Mouse (Mus musculus): ENCODE data around the gene Ccna1. TPM values are rescaled to one million over a fixed set of nuclear protein-coding genes. Genes with fewer than 3 reads are reported as not detected.

The Ccna1 gene
- polyA plus RNA-seq (2015; fragmentation: Nextera tagmentation; extraction: Ambion mirVana), result 0.56 and 0.66 TPM in 2 replicates

DNA sequence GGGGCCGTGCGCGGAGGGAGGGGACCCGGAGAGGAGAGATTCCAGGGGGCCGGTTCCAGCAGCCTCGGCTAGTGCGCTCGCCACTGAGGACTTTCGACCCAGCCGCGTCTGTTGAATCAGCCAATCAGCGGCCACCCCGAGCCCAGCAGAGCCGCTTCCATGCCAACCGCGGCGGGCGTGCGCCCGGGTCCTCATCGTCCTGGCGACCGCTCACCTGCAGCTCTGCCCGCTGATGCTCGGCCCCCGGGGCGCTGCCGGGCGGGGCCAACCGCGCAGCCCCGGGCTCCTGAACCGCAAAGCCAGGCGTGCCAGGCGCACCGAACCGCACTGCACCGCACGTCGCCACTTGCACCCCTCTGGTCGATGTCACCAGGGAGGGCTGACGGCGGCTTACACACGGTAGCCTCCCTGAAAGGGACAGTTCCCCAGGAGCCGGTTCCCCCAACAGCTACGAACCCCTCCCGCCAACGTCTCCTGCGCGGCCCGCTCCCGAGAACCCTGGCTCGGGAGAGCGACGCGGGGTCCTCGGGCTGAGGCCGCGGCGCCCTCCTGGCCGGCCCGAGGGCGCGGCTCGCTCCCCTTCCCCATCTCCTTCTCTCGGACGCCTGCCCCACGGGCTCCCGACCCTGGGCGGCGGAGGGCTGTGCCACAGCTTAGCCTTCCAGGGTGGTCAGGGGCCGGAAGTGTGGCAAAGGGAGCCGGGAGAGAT, at the start of gene Ccna1:
TSS of gene Ccna1 (minus strand) at position 464 of the 709 bp plus-strand sequence.
- WGBS, result under 1% methylated on average over 73 of the region's 73 CpGs
- H3K9ac ChIP-seq, result peak within 1 kb of the TSS; percentile 76
- peak within 1 kb of the TSS; percentile 67 for H3K4me3 ChIP-seq
- no peak within 1 kb of the TSS for H3K27ac ChIP-seq (replicated peaks)
- H3K36me3 ChIP-seq, result no peaks in the 10 kb centered on the region
- H3K9me3 ChIP-seq, result no peaks in the 10 kb centered on the region
- peak within 1 kb of the TSS; percentile 98 for H3K4me2 ChIP-seq
- peak; percentile 94 for ATAC-seq (ENCODE audit: low read depth)
- peaks cover 15% of the 10 kb centered on the region for H3K4me1 ChIP-seq (replicated peaks)
- H3K27me3 ChIP-seq, result peaks cover 40% of the 10 kb centered on the region

DNA sequence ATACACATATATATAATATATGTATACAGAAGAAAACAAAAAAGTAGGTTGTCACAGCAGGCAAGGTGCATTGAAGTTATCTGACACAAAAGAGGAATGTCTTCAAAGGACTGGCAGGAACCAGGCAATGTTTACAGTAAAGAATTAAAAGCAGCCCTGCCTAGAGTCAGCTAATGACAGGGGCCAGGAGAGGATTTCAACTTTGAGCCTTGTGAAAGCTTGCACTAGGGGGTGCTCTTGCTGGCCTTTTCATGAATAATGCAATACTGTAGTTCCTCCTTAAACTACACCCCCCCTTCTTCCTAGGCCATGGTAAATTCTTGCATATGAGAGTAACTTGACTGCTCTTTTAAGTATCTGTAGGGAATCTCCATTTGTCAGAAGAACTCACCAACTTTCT, 45.8 kb upstream of the Ccna1 start:
- Histone ChIP-seq H3K4me3 (no peak overlapping the region), H3K4me2 (no peak overlapping the region), H3K27me3 (no peaks in the 10 kb centered on the region), H3K27ac (replicated peaks) (no peak overlapping the region), H3K9me3 (no peaks in the 10 kb centered on the region), H3K4me1 (replicated peaks) (peaks cover 25% of the 10 kb centered on the region), H3K36me3 (no peaks in the 10 kb centered on the region), H3K9ac (no peak overlapping the region)
- no peak for ATAC-seq (ENCODE audit: low read depth)

DNA sequence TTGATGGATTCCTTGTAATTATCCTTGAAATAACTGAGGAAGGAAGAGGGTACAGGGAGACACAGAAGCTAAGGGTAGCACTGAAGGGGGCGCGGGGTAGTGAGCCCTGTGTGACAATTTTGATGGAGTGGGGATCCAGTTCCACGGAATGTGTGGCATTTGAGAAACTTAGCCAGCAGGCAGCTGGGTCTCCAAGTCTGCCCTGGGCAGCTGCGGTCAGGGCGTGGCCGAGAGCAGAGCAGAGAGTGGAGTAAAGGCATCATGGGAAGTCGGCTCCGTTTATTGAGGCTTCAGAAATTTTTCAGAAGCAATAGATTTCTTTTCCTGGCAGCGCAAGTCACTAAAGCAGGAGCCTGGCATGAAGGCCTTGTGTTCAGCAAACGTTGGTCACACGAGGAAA, 43.7 kb upstream of the Ccna1 start:
- WGBS, result 78% methylated on average over 11 of the region's 11 CpGs
- H3K4me2 ChIP-seq, result no peak overlapping the region

DNA sequence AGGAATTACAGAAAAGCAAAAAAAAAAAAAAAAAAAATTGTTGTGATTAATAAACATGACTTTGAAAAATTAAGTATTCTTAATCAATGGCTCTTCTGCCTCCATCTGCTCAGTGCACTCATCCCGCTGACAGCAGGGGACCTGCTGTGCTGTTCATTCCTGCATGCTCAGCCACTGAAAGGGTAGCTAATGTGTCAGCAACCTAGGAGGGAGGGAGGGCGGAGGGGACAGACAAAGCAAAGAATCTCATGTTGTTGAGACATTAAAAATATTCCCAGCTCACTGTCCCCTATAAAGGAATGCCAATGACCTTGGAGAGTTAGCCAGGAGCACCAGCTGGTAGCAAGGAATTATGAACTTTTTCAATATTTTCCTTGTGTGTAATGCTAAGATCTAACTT, 42.7 kb upstream of the Ccna1 start:
- 0 out of 2 replicates have a peak overlapping the region, but pooled peaks have one; percentile 38 for H3K27ac ChIP-seq (replicated peaks)
- H3K9ac ChIP-seq, result no peak overlapping the region
- WGBS, result 6% methylated on average over 2 of the region's 2 CpGs
- H3K36me3 ChIP-seq, result no peaks in the 10 kb centered on the region
- no peak overlapping the region for H3K4me2 ChIP-seq
- no peak overlapping the region for H3K4me3 ChIP-seq
- no peaks in the 10 kb centered on the region for H3K27me3 ChIP-seq
- no peaks in the 10 kb centered on the region for H3K9me3 ChIP-seq
- peaks cover 27% of the 10 kb centered on the region for H3K4me1 ChIP-seq (replicated peaks)
- ATAC-seq (ENCODE audit: low read depth), result peak; percentile 86

More for the DNA sequence above, 43.7 kb upstream of the Ccna1 start:
- Histone ChIP-seq H3K27ac (replicated peaks) (0 out of 2 replicates have a peak overlapping the region, but pooled peaks have one; percentile 18), H3K9ac (no peak overlapping the region), H3K36me3 (no peaks in the 10 kb centered on the region), H3K4me1 (replicated peaks) (peaks cover 27% of the 10 kb centered on the region), H3K4me3 (no peak overlapping the region), H3K27me3 (no peaks in the 10 kb centered on the region), H3K9me3 (no peaks in the 10 kb centered on the region)
- no peak for ATAC-seq (ENCODE audit: low read depth)

DNA sequence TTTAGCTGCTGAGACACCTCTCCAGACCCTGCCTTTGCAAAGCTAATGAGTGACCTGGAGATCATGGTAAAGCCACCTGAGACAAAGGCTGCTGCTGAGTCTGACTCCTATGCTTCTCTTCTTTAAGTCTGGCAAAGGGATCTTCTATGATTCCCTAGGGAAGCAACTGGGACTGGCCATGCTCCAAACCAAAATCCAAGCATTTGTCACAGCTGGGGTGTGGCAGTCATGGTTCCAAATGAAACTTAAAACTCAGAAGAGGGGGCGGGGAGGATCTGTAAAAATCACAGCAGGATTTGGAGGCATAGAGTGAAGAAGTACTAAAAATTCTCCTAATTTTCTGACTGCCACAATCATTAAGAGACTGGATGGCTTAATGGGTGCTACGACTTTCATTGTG, 41.9 kb upstream of the Ccna1 start:
- H3K4me3 ChIP-seq, result no peak overlapping the region
- H3K9me3 ChIP-seq, result no peaks in the 10 kb centered on the region
- no peaks in the 10 kb centered on the region for H3K27me3 ChIP-seq
- H3K27ac ChIP-seq (replicated peaks), result peak overlapping the region; percentile 64
- no peak overlapping the region for H3K4me2 ChIP-seq
- no peaks in the 10 kb centered on the region for H3K36me3 ChIP-seq
- peaks cover 27% of the 10 kb centered on the region for H3K4me1 ChIP-seq (replicated peaks)
- no peak overlapping the region for H3K9ac ChIP-seq
- WGBS, result 61% methylated on average over 2 of the region's 2 CpGs
- ATAC-seq (ENCODE audit: low read depth), result 0 out of 2 replicates have a peak, but pooled peaks have one; percentile 28

DNA sequence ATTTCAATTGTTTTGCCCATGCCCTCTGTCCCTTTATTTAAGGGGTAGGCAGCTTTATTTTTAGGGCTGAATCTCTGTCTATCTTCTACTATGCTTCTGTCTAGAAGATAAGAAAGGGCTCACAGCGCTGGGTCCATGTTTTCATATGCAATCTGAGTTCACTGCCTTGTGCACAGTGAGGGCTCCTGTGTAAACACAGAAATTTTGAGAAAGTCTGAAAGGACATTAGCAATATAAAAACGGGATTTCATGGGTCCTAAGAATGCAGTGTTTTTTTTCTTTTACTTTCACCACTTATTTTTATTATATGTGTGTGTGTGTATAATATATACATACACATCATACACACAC, 41.3 kb upstream of the Ccna1 start:
- Histone ChIP-seq H3K4me3 (no peak overlapping the region), H3K27ac (replicated peaks) (peak overlapping the region; percentile 64), H3K27me3 (no peaks in the 10 kb centered on the region), H3K4me2 (0 out of 2 replicates have a peak overlapping the region, but pooled peaks have one; percentile 4), H3K4me1 (replicated peaks) (peaks cover 27% of the 10 kb centered on the region), H3K9me3 (no peaks in the 10 kb centered on the region), H3K9ac (no peak overlapping the region), H3K36me3 (no peaks in the 10 kb centered on the region)
- WGBS, result 73% methylated on average over 2 of the region's 2 CpGs
- ATAC-seq (ENCODE audit: low read depth), result no peak

DNA sequence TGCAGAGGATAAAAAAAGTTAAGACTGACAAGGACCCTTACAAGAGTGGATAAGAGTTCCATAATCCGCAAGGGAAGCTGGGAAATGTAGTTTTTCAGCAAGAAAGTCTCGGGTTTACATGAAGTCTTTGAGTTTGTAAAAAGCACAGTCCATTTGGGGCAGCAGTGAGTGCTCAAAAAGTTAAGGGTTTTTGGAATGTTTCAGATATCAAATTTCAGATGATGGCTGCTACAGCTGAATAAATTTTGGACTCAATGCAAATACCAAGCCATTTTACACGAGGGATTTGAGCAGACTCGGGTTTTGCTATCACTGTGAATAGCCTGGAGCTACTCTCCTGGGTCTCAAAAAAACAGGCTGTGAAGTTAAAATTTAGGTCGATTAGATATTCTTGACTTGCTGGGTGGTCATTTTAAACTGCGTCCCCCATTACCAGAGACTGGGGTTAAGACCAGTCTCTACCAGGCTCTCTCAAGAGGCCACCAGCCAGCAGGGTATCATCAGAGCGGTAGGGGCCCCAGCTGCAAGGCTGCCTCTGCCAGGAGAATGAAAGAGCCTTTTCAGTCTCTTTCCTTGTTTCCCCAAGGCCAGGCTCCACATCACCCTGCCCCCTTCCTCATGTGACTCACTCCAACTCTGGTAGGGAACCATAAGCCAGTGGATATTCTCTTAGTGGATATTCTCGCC, 40.8 kb upstream of the Ccna1 start:
- no peak overlapping the region for H3K9ac ChIP-seq
- 0 out of 2 replicates have a peak overlapping the region, but pooled peaks have one; percentile 4 for H3K4me2 ChIP-seq
- 29% methylated on average over 8 of the region's 8 CpGs for WGBS
- peak; percentile 81 for ATAC-seq (ENCODE audit: low read depth)
- no peaks in the 10 kb centered on the region for H3K27me3 ChIP-seq
- no peak overlapping the region for H3K4me3 ChIP-seq
- H3K9me3 ChIP-seq, result no peaks in the 10 kb centered on the region
- H3K4me1 ChIP-seq (replicated peaks), result peaks cover 27% of the 10 kb centered on the region
- H3K36me3 ChIP-seq, result no peaks in the 10 kb centered on the region
- H3K27ac ChIP-seq (replicated peaks), result peak overlapping the region; percentile 64

DNA sequence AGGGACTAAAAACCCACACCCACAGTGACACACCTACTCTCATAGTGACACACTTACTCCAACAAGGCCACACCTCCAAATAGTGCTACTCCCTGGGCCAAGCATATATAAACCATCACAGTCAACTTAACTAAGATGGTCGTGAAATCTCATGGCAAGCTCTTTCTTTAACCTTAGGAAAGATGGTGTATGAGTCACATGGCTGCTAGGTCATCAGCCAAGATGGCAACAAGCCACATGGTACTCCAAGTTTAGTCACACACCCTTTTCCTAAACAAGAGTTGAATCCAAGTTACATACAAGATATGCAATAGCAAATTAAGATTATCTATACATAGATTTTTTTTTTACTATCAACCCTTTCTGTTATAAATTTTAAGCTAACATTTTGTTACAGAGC, 37.9 kb upstream of the Ccna1 start:
- 76% methylated on average over 1 of the region's 1 CpGs for WGBS
- Histone ChIP-seq H3K36me3 (no peaks in the 10 kb centered on the region), H3K4me1 (replicated peaks) (peaks cover 21% of the 10 kb centered on the region), H3K27me3 (no peaks in the 10 kb centered on the region), H3K4me3 (no peak overlapping the region), H3K4me2 (no peak overlapping the region), H3K27ac (replicated peaks) (no peak overlapping the region), H3K9me3 (no peaks in the 10 kb centered on the region), H3K9ac (no peak overlapping the region)
- no peak for ATAC-seq (ENCODE audit: low read depth)

DNA sequence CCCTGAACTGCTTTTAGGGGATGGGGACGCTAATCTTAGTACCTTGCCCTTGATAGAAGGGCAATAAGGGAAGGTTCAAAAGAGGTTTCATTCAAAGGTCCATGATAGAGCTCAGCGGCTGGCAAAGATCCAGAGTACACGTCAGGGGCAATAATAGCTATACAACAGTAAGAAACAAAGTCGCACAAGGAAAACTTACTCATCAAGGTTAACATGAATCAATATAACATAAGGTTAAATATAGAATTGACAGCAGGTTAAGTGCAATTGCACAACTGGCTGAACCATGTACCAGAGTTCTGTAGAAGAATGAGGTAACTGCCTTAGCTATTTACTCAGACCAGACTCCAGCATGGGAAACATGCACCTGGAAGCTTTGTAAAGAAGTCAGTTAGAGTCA, 34.0 kb upstream of the Ccna1 start:
- Histone ChIP-seq H3K4me3 (no peak overlapping the region), H3K9me3 (no peaks in the 10 kb centered on the region), H3K4me1 (replicated peaks) (peaks cover 7% of the 10 kb centered on the region; the same call in 1 of the 2 replicates), H3K27ac (replicated peaks) (no peak overlapping the region), H3K4me2 (no peak overlapping the region), H3K27me3 (no peaks in the 10 kb centered on the region), H3K36me3 (no peaks in the 10 kb centered on the region), H3K9ac (no peak overlapping the region)
- ATAC-seq (ENCODE audit: low read depth), result no peak
- 77% methylated on average over 4 of the region's 4 CpGs for whole genome bisulfite sequencing

DNA sequence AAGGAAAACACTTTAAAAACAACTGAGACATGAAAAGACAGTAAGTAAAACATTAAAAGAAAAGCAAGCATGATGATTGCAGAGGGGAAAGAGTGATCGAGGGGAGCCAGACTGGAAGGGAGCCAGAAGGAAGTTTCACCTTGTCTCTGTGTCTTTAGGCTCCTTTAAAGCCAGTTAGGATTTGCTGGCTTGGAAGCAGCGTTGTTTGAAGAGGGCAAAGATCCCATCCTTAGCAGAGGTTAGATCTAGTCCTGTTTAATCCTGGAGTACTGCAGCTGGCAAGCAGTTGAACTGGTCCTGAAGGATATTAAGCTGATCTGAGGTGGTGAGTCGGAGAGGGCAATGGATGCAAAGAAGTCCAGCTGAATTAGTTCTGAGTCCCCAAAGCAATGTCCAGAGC, 33.5 kb upstream of the Ccna1 start:
- no peaks in the 10 kb centered on the region for H3K27me3 ChIP-seq
- no peak overlapping the region for H3K27ac ChIP-seq (replicated peaks)
- no peak overlapping the region for H3K4me2 ChIP-seq
- WGBS, result 85% methylated on average over 3 of the region's 3 CpGs
- H3K4me1 ChIP-seq (replicated peaks), result peaks cover 7% of the 10 kb centered on the region; the same call in 1 of the 2 replicates
- H3K4me3 ChIP-seq, result no peak overlapping the region
- no peak overlapping the region for H3K9ac ChIP-seq
- no peaks in the 10 kb centered on the region for H3K9me3 ChIP-seq
- H3K36me3 ChIP-seq, result no peaks in the 10 kb centered on the region
- no peak for ATAC-seq (ENCODE audit: low read depth)

DNA sequence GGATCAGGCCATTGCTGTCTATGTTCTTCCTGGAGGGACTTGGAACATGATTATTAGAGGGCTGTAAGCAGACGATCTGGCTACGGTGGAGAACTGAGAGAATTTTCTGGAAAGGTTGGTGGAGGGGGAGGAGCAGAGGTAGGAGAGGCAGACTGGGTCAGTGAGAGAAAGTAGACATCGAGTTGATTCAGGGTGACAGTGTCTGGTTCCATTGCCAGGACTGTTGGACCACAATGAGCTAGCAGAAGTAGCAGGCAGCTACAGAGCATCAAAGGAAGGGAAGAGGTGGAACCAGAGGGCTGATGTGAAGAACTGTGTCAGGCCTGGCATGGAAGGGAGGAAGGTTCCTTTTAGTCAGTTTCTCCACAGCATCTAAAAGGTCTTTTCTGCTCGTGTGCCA, 33.1 kb upstream of the Ccna1 start:
- peaks cover 7% of the 10 kb centered on the region; the same call in 1 of the 2 replicates for H3K4me1 ChIP-seq (replicated peaks)
- no peak overlapping the region for H3K4me2 ChIP-seq
- WGBS, result 73% methylated on average over 4 of the region's 4 CpGs
- no peak overlapping the region for H3K9ac ChIP-seq
- ATAC-seq (ENCODE audit: low read depth), result no peak
- H3K9me3 ChIP-seq, result no peaks in the 10 kb centered on the region
- H3K27ac ChIP-seq (replicated peaks), result no peak overlapping the region
- no peak overlapping the region for H3K4me3 ChIP-seq
- H3K36me3 ChIP-seq, result no peaks in the 10 kb centered on the region
- H3K27me3 ChIP-seq, result no peaks in the 10 kb centered on the region

DNA sequence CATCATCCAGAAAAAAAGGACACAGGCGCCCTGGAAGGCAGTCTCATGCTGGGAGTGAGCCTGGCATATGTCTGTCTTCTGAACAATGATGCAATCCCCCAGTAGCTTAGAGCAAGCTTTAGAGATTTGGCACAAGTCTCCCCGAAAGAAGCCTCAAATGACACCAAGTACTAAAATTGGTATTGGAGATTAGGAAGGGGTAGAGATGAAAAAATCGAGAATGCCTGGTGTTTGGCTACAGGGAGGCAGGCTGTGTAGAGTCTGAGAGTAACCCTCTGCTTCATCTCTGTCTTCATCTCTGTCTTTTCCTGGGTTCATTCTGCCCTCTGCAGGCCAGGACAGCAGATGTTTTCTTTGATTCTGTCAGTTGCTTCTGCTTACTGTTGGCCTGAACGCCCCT, 32.1 kb upstream of the Ccna1 start:
- no peaks in the 10 kb centered on the region for H3K9me3 ChIP-seq
- peaks cover 13% of the 10 kb centered on the region; the same call in 1 of the 2 replicates for H3K4me1 ChIP-seq (replicated peaks)
- H3K27me3 ChIP-seq, result no peaks in the 10 kb centered on the region
- H3K9ac ChIP-seq, result no peak overlapping the region
- no peak for ATAC-seq (ENCODE audit: low read depth)
- H3K4me3 ChIP-seq, result no peak overlapping the region
- H3K27ac ChIP-seq (replicated peaks), result no peak overlapping the region
- no peaks in the 10 kb centered on the region for H3K36me3 ChIP-seq
- H3K4me2 ChIP-seq, result no peak overlapping the region
- 67% methylated on average over 4 of the region's 4 CpGs for WGBS
